Mouse (Mus musculus): ENCODE results near the gene Cacna1c. TPM values are rescaled to one million over a fixed set of nuclear protein-coding genes. Genes with fewer than 3 reads are reported as not detected.

The Cacna1c gene
- polyA plus RNA-seq, 1 experiment from 2014 or later, result 2.3 TPM

DNA sequence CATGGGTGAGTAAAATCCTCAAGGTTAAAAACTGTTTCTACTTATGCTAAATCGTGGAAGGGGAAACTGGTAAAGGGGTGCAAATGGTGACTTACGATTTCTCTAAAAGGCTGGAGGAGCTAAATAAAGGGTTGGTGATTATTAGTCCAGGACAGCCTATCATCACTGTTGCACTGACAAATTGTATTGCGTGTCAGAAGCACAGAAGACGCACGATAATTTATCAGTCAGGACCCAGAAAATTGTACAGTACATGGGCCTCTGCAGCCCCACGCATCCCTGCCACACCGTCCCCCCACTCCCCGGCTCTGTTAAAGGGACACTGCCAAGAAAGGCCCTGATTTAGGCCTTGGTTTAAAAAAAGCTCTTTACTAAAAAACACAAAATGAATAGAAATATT, 352.7 kb downstream of the Cacna1c start:
- no peak overlapping the region for H3K4me3 ChIP-seq (ENCODE audit: low read depth, low read length)
- no peak overlapping the region for H3K9ac ChIP-seq (ENCODE audit: low read depth, low read length)
- H3K4me1 ChIP-seq (replicated peaks; ENCODE audit: control insufficient read depth, insufficient read depth, low read length), result peaks cover 25% of the 10 kb centered on the region
- DNase-seq (ENCODE audit: low spot score), result no peak
- 71% methylated on average over 8 of the region's 8 CpGs for WGBS
- H3K9me3 ChIP-seq (ENCODE audit: control insufficient read depth, low read length), result no peaks in the 10 kb centered on the region
- no peaks in the 10 kb centered on the region for H3K36me3 ChIP-seq (ENCODE audit: control insufficient read depth, insufficient read depth, low read length)
- ATAC-seq (replicated peaks; ENCODE audit: low FRiP score), result 0 out of 2 replicates have a peak, but pooled peaks have one; percentile 35
- no peak overlapping the region for H3K4me2 ChIP-seq
- no peaks in the 10 kb centered on the region for H3K27me3 ChIP-seq (replicated peaks; ENCODE audit: control insufficient read depth, insufficient read depth, low read length)
- no peak overlapping the region for H3K27ac ChIP-seq (ENCODE audit: low read depth, low read length)

DNA sequence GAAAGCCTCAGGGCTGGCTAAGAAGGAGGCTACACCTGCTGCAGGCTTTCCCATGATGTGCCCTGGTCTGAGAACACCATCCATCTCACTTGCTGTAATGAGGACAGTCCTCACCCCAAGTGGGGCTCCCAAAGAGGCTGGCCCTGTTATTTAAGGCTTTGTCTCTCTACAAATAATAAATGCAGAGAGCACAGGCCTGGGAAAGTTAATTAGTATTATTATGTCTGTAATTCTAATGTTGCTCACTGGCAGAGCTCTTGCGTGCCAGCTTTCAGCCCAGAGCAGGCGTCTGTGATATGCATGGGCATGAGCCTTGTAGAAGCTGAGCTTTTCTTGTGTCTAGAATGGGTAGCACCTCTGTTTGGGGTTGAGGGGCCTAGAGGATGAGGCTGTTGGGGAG, 354.3 kb downstream of the Cacna1c start:
- Histone ChIP-seq H3K9me3 (ENCODE audit: control insufficient read depth, low read length) (no peaks in the 10 kb centered on the region), H3K4me2 (no peak overlapping the region), H3K27ac (ENCODE audit: low read depth, low read length) (no peak overlapping the region), H3K36me3 (ENCODE audit: control insufficient read depth, insufficient read depth, low read length) (no peaks in the 10 kb centered on the region), H3K27me3 (replicated peaks; ENCODE audit: control insufficient read depth, insufficient read depth, low read length) (no peaks in the 10 kb centered on the region), H3K9ac (ENCODE audit: low read depth, low read length) (no peak overlapping the region), H3K4me3 (ENCODE audit: low read depth, low read length) (no peak overlapping the region), H3K4me1 (replicated peaks; ENCODE audit: control insufficient read depth, insufficient read depth, low read length) (peaks cover 32% of the 10 kb centered on the region)
- DNase-seq (ENCODE audit: low spot score) (no peak), ATAC-seq (replicated peaks; ENCODE audit: low FRiP score) (no peak)
- WGBS, result 87% methylated on average over 2 of the region's 2 CpGs

DNA sequence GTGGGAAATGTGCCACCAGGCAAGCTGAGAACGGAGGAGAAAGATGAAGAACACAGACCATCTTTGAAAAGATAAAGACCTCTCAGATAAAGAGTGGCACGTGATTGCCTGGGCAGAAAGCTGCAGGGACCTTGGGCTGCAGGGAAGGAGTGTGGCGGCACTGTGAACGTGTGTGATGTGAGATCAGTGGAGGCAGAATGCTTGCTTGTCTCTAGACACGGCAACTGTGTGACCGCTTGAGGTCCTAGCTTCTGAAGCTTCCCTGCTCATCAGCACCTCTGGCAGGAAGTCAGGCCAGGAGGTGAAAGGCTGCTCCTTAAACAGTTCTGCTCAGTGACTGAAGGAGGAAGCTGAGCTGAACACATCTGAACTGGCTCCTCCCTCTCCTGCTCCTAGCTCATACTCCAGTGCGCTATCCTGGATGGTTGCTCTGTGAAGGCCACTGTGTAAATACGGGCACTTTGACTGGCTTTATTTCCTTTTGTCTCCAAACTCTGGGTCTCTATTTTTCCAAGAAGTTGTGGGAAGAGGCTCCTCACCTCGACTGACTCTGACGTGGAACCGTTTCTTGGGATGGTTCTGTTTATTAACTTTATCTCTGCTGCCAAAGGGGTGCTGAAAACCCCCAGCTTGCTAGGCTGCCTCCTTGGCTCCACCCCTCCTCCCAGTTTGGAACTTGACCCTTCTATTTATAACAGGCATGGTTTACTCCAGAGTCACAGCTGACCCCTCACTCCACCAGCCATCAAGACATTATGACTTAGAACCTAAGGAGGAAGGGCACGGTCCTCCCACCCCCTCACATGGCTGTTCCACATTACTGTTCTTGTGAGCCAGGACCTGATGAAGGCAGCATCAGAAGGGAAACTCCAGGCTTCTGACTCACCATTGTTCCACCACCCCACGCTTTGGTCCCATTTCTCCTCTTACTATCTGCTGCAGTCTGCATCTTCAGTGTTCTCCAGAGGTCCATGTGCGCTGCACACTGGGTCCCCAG, 357.0 kb downstream of the Cacna1c start:
- no peak for DNase-seq (ENCODE audit: low spot score)

DNA sequence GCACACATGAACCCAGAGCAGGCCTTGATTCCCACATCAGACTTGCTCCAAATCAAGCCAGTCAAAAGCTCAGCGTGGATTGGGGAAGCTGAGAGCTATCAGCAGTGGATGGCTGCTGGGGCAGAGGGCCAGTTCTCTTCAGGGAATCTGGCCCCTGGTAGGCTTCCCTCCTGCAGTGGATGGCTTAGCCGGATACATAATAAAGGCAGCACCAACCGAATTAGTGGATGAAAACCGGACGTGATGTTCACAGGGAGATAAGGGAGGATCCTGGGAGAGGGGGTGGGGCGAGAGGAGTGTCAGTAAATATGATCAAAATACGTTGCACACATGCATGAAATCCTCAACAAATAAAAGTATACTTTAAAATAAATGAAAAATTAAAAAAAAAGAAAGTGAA, 359.5 kb downstream of the Cacna1c start:
- no peaks in the 10 kb centered on the region for H3K27me3 ChIP-seq (replicated peaks; ENCODE audit: control insufficient read depth, insufficient read depth, low read length)
- no peaks in the 10 kb centered on the region for H3K36me3 ChIP-seq (ENCODE audit: control insufficient read depth, insufficient read depth, low read length)
- H3K27ac ChIP-seq (ENCODE audit: low read depth, low read length), result no peak overlapping the region
- ATAC-seq (replicated peaks; ENCODE audit: low FRiP score) (no peak; the same call in 1 of the 2 replicates), DNase-seq (ENCODE audit: low spot score) (no peak)
- peak overlapping the region; percentile 26 for H3K4me2 ChIP-seq
- no peaks in the 10 kb centered on the region for H3K9me3 ChIP-seq (ENCODE audit: control insufficient read depth, low read length)
- H3K4me1 ChIP-seq (replicated peaks; ENCODE audit: control insufficient read depth, insufficient read depth, low read length), result peaks cover 46% of the 10 kb centered on the region
- no peak overlapping the region for H3K9ac ChIP-seq (ENCODE audit: low read depth, low read length)
- H3K4me3 ChIP-seq (ENCODE audit: low read depth, low read length), result no peak overlapping the region
- 25% methylated on average over 7 of the region's 7 CpGs for WGBS

More for the DNA sequence above, 357.0 kb downstream of the Cacna1c start:
- peak overlapping the region; percentile 43 for H3K4me2 ChIP-seq
- no peaks in the 10 kb centered on the region for H3K27me3 ChIP-seq (replicated peaks; ENCODE audit: control insufficient read depth, insufficient read depth, low read length)
- ATAC-seq (replicated peaks; ENCODE audit: low FRiP score), result peak; percentile 63
- WGBS, result 25% methylated on average over 14 of the region's 14 CpGs
- no peaks in the 10 kb centered on the region for H3K9me3 ChIP-seq (ENCODE audit: control insufficient read depth, low read length)
- no peak overlapping the region for H3K9ac ChIP-seq (ENCODE audit: low read depth, low read length)
- H3K4me1 ChIP-seq (replicated peaks; ENCODE audit: control insufficient read depth, insufficient read depth, low read length), result peaks cover 34% of the 10 kb centered on the region
- H3K27ac ChIP-seq (ENCODE audit: low read depth, low read length), result 0 out of 2 replicates have a peak overlapping the region, but pooled peaks have one; percentile 32
- no peaks in the 10 kb centered on the region for H3K36me3 ChIP-seq (ENCODE audit: control insufficient read depth, insufficient read depth, low read length)
- no peak overlapping the region for H3K4me3 ChIP-seq (ENCODE audit: low read depth, low read length)

DNA sequence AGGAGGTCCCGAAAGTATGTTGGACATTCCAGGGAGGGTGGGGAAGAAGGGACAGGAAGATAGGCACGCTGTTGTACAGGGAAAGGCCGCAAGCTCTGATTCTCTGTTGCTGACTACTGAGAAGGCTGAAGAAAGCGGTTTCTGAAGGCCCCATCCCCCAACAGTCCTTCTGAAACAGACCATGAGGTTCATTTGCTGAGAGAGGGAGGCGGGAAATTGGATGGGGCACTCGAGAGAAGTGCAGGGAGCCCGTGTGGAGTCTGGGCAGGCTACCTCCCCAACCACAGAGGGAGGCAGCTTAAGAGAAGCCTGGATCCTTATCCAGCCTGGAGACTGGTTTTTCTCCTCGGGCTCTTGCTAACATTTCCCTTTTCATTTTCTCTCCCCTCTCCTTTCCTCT, 362.2 kb downstream of the Cacna1c start:
- no peak for ATAC-seq (replicated peaks; ENCODE audit: low FRiP score)
- 59% methylated on average over 8 of the region's 8 CpGs for WGBS
- Histone ChIP-seq H3K4me2 (no peak overlapping the region), H3K9me3 (ENCODE audit: control insufficient read depth, low read length) (no peaks in the 10 kb centered on the region), H3K27me3 (replicated peaks; ENCODE audit: control insufficient read depth, insufficient read depth, low read length) (no peaks in the 10 kb centered on the region), H3K36me3 (ENCODE audit: control insufficient read depth, insufficient read depth, low read length) (no peaks in the 10 kb centered on the region), H3K9ac (ENCODE audit: low read depth, low read length) (no peak overlapping the region), H3K4me3 (ENCODE audit: low read depth, low read length) (no peak overlapping the region), H3K27ac (ENCODE audit: low read depth, low read length) (no peak overlapping the region), H3K4me1 (replicated peaks; ENCODE audit: control insufficient read depth, insufficient read depth, low read length) (peaks cover 45% of the 10 kb centered on the region)
- no peak for DNase-seq (ENCODE audit: low spot score)

DNA sequence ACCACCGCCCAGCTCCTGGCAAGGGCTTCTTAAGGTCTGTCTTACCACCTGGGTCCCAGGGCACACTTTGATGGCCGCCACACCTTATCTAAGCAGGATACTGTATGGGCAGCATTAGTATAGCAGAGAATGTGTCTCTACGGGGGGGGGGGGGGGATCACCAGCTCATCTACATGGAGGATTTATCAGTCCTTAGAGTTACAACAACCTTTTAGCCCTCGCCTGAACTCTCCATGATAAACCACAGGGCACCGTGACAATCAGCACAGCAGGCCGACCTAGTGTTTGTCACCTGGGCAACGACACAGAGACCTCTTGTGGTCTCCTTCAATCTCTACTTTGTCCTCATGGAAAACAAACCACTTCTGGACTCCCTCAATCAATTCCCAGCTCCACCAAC, 363.2 kb downstream of the Cacna1c start:
- H3K36me3 ChIP-seq (ENCODE audit: control insufficient read depth, insufficient read depth, low read length), result no peaks in the 10 kb centered on the region
- H3K4me3 ChIP-seq (ENCODE audit: low read depth, low read length), result no peak overlapping the region
- DNase-seq (ENCODE audit: low spot score), result no peak
- ATAC-seq (replicated peaks; ENCODE audit: low FRiP score), result peak; percentile 76
- H3K9ac ChIP-seq (ENCODE audit: low read depth, low read length), result no peak overlapping the region
- 42% methylated on average over 7 of the region's 7 CpGs for WGBS
- no peak overlapping the region for H3K4me2 ChIP-seq
- no peak overlapping the region; the same call in 1 of the 2 replicates for H3K27ac ChIP-seq (ENCODE audit: low read depth, low read length)
- H3K4me1 ChIP-seq (replicated peaks; ENCODE audit: control insufficient read depth, insufficient read depth, low read length), result peaks cover 36% of the 10 kb centered on the region
- H3K9me3 ChIP-seq (ENCODE audit: control insufficient read depth, low read length), result no peaks in the 10 kb centered on the region
- no peaks in the 10 kb centered on the region for H3K27me3 ChIP-seq (replicated peaks; ENCODE audit: control insufficient read depth, insufficient read depth, low read length)

GRCm38 (mm10) chr6:118832616-118833015, 363.6 kb downstream of the Cacna1c start:
- ATAC-seq (replicated peaks; ENCODE audit: low FRiP score) (peak; percentile 67), DNase-seq (ENCODE audit: low spot score) (no peak)
- peaks cover 34% of the 10 kb centered on the region for H3K4me1 ChIP-seq (replicated peaks; ENCODE audit: control insufficient read depth, insufficient read depth, low read length)
- H3K4me2 ChIP-seq, result no peak overlapping the region
- no peak overlapping the region; the same call in 1 of the 2 replicates for H3K27ac ChIP-seq (ENCODE audit: low read depth, low read length)
- 52% methylated on average over 2 of the region's 2 CpGs for WGBS
- no peaks in the 10 kb centered on the region for H3K9me3 ChIP-seq (ENCODE audit: control insufficient read depth, low read length)
- H3K9ac ChIP-seq (ENCODE audit: low read depth, low read length), result no peak overlapping the region
- no peaks in the 10 kb centered on the region for H3K27me3 ChIP-seq (replicated peaks; ENCODE audit: control insufficient read depth, insufficient read depth, low read length)
- no peaks in the 10 kb centered on the region for H3K36me3 ChIP-seq (ENCODE audit: control insufficient read depth, insufficient read depth, low read length)
- no peak overlapping the region for H3K4me3 ChIP-seq (ENCODE audit: low read depth, low read length)

DNA sequence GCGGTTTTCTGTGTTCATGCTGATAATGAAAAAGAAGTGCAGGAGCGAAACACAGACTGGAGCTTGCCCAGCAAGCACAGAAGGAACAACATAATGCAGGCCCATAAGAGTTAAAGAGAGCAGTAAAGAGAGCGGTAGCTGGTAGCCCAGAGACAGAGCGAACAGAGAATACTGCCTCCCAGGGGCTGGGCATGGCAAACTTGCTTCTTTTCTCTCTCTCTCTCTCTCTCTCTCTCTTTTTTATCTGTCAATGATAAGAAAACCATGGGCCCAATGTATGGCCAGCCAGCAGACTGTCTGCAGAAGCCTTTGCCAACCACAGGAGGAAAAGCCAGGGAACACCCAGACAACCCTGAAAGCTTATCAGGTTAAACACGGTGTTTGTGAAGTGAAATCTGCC, 365.4 kb downstream of the Cacna1c start:
- Histone ChIP-seq H3K9ac (ENCODE audit: low read depth, low read length) (no peak overlapping the region), H3K27ac (ENCODE audit: low read depth, low read length) (peak overlapping the region; percentile 22; the same call in 1 of the 2 replicates), H3K27me3 (replicated peaks; ENCODE audit: control insufficient read depth, insufficient read depth, low read length) (no peaks in the 10 kb centered on the region; the same call in 1 of the 2 replicates), H3K36me3 (ENCODE audit: control insufficient read depth, insufficient read depth, low read length) (no peaks in the 10 kb centered on the region), H3K4me1 (replicated peaks; ENCODE audit: control insufficient read depth, insufficient read depth, low read length) (peaks cover 26% of the 10 kb centered on the region), H3K9me3 (ENCODE audit: control insufficient read depth, low read length) (no peaks in the 10 kb centered on the region), H3K4me3 (ENCODE audit: low read depth, low read length) (no peak overlapping the region), H3K4me2 (peak overlapping the region; percentile 32; the same call in 1 of the 2 replicates)
- DNase-seq (ENCODE audit: low spot score) (no peak), ATAC-seq (replicated peaks; ENCODE audit: low FRiP score) (peak; percentile 79)
- 49% methylated on average over 5 of the region's 5 CpGs for WGBS
